Mouse (Mus musculus) olfactory bulb, adult 2 months (tissue): ENCODE data around the gene Olfr554. TPM values are rescaled to one million over a fixed set of nuclear protein-coding genes. Genes with fewer than 3 reads are reported as not detected.
"Not testable (repeated sequence)": the region's sequence is repeated elsewhere in the genome, so short reads cannot be mapped to it uniquely, and the experiment has no call there.

Experiments used
- H3K27ac ChIP-seq: fragments of 200-500 bp; 2 replicates; pipeline ENCODE4 v1.5.1; 2012; ENCODE audit warnings: low read depth, low read length; ENCODE audit not compliant: insufficient read depth
- H3K4me1 ChIP-seq: fragments of 200-500 bp; 2 replicates; pipeline ENCODE4 v1.6.1; 2012; ENCODE audit warnings: low read length; ENCODE audit not compliant: control insufficient read depth, insufficient read depth
- H3K4me3 ChIP-seq: fragments of 200-500 bp; 2 replicates; pipeline ENCODE4 v1.5.1; 2012; ENCODE audit warnings: mild to moderate bottlenecking, low read depth, low read length, moderate library complexity; ENCODE audit not compliant: insufficient read depth
- CTCF ChIP-seq: fragments of 200-500 bp; IDR thresholded peaks from 2 replicates; pipeline ENCODE4 v1.5.1; 2012; ENCODE audit warnings: low read depth, mild to moderate bottlenecking, low read length, moderate library complexity; ENCODE audit not compliant: insufficient read depth
- POLR2A ChIP-seq: fragments of 200-500 bp; IDR thresholded peaks from 2 replicates; pipeline ENCODE4 v1.6.1; 2012; ENCODE audit warnings: mild to moderate bottlenecking, low read depth, low read length, moderate library complexity; ENCODE audit not compliant: insufficient read depth
- WGBS: fragments of 180-500 bp; shearing (Covaris S2); methylation state at CpG from one replicate; pipeline ENCODE4 v1.1.7; 2018; 5-methylcytosine and 5-hydroxymethylcytosine counted together
- polyA plus RNA-seq: library from polyadenylated mRNA; stranded (reverse); fragments of >200 nt; gene quantifications from 2 replicates; pipeline ENCODE4 v1.2.4, GENCODE M21; 2012; ENCODE audit warnings: low replicate concordance; ENCODE audit not compliant: missing spikeins, insufficient read depth, insufficient read length

The Olfr554 gene
- polyA plus RNA-seq, result not detected in 2 replicates

- TF ChIP-seq POLR2A (no peak), CTCF (no peak)
- WGBS, result 82% methylated on average over 1 of the region's 1 CpGs
- Histone ChIP-seq H3K4me3 (no peak within 1 kb of the TSS), H3K4me1 (no peaks in the 10 kb centered on the region), H3K27ac (no peak within 1 kb of the TSS)
These were observed at the start of gene Olfr554 for GRCm38 (mm10) chr7:102638132-102638531. Gene Olfr554 (plus strand): TSS chr7:102638432.

GRCm38 (mm10) chr7:102591786-102592185 is 46.4 kb upstream of the Olfr554 start, which contains the start of gene Olfr551:
Gene Olfr551 (minus strand): TSS chr7:102591886.
- H3K4me3 ChIP-seq, result no peak within 1 kb of the TSS
- 92% methylated on average over 3 of the region's 3 CpGs for WGBS
- no peak within 1 kb of the TSS for H3K27ac ChIP-seq
- TF ChIP-seq CTCF, result no peak
- no peak for TF ChIP-seq POLR2A
- H3K4me1 ChIP-seq, result no peaks in the 10 kb centered on the region

- WGBS, result 25% methylated on average over 1 of the region's 1 CpGs
- TF ChIP-seq CTCF, result no peak
- TF ChIP-seq POLR2A, result no peak
These were observed 40.7 kb upstream of the Olfr554 start, which contains the start of gene Olfr552 for GRCm38 (mm10) chr7:102597378-102598031. Gene Olfr552 (plus strand): TSS chr7:102597770.

GRCm38 (mm10) chr7:102618118-102618517 is 20.1 kb upstream of the Olfr554 start, which contains the start of gene Olfr553:
Gene Olfr553 (minus strand): TSS chr7:102618218.
- Histone ChIP-seq H3K27ac (no peak within 1 kb of the TSS), H3K4me3 (no peak within 1 kb of the TSS), H3K4me1 (no peaks in the 10 kb centered on the region)
- TF ChIP-seq CTCF (no peak), POLR2A (no peak)

More at GRCm38 (mm10) chr7:102597378-102598031, 40.7 kb upstream of the Olfr554 start, which contains the start of gene Olfr552:
- Histone ChIP-seq H3K27ac (no peak within 1 kb of the TSS), H3K4me1 (no peaks in the 10 kb centered on the region), H3K4me3 (no peak within 1 kb of the TSS)

GRCm38 (mm10) chr7:102619608-102620007 is 18.6 kb upstream of the Olfr554 start:
- WGBS, result 45% methylated on average over 5 of the region's 5 CpGs
- no peaks in the 10 kb centered on the region for H3K4me1 ChIP-seq
- H3K27ac ChIP-seq, result no peak overlapping the region
- TF ChIP-seq POLR2A, result no peak
- TF ChIP-seq CTCF, result no peak
- no peak overlapping the region for H3K4me3 ChIP-seq

- not testable (repeated sequence) for H3K4me3 ChIP-seq, H3K4me1 ChIP-seq, H3K27ac ChIP-seq
- 89% methylated on average over 19 of the region's 19 CpGs for WGBS
These were observed 17.9 kb upstream of the Olfr554 start for GRCm38 (mm10) chr7:102620368-102620767.

GRCm38 (mm10) chr7:102636665-102637064 is 1.6 kb upstream of the Olfr554 start:
- Histone ChIP-seq H3K4me3 (no peak overlapping the region), H3K27ac (no peak overlapping the region), H3K4me1 (no peaks in the 10 kb centered on the region)
- TF ChIP-seq CTCF, result no peak
- TF ChIP-seq POLR2A, result no peak
- WGBS, result 33% methylated on average over 3 of the region's 3 CpGs

GRCm38 (mm10) chr7:102644945-102645344 is 6.7 kb downstream of the Olfr554 start:
- not testable (repeated sequence) for H3K27ac ChIP-seq, H3K4me1 ChIP-seq, H3K4me3 ChIP-seq
- 84% methylated on average over 4 of the region's 4 CpGs for WGBS

GRCm38 (mm10) chr7:102658523-102658922 is 20.3 kb downstream of the Olfr554 start, which contains the start of gene Olfr555:
Gene Olfr555 (plus strand): TSS chr7:102658823.
- Histone ChIP-seq H3K4me1 (no peaks in the 10 kb centered on the region), H3K27ac (no peak within 1 kb of the TSS), H3K4me3 (no peak within 1 kb of the TSS)
- TF ChIP-seq POLR2A, result no peak
- TF ChIP-seq CTCF, result no peak
- WGBS, result 72% methylated on average over 1 of the region's 1 CpGs

- Histone ChIP-seq H3K27ac (no peak within 1 kb of the TSS), H3K4me3 (no peak within 1 kb of the TSS), H3K4me1 (no peaks in the 10 kb centered on the region)
- WGBS, result 58% methylated on average over 3 of the region's 3 CpGs
- TF ChIP-seq POLR2A, result no peak
- no peak for TF ChIP-seq CTCF
These were observed 26.4 kb downstream of the Olfr554 start, which contains the start of gene Olfr556 for GRCm38 (mm10) chr7:102664599-102664998. Gene Olfr556 (plus strand): TSS chr7:102664899.
